Comparison of ENCODE assay signal across 11 mouse cellular contexts in genomic region chr7:19265147-19265546, GRCm38 (mm10). TPM values are rescaled to one million over a fixed set of nuclear protein-coding genes. Genes with fewer than 3 reads are reported as not detected.
DNase-seq lines count a peak whose midpoint lies in the region.
"Had no signal": no experiment of that assay in that cellular context is flagged by ENCODE, and none has a peak within 500 bp of the region (broad histone marks: within the 10 kb centered on the region; RNA-seq: fewer than 3 reads in every experiment).

No protein-coding gene starts in this region.

- DNase-seq in cerebellum, adult 18-20 months: peak; percentile 55 to 58
- DNase-seq in cerebellum, adult 9-10 months: no peak
- DNase-seq in 3134 (ENCODE audit: extremely low read depth, insufficient read length, low spot score) (peak; percentile 73), liver (peak; percentile 84)
- peak; percentile 44 for DNase-seq in cerebellum, adult 8-10 months
- DNase-seq in layer of hippocampus, postnatal 14 days (ENCODE audit: low spot score in 2 of 2): no peak
- DNase-seq in embryo, embryonic 10 days (ENCODE audit: low spot score): no peak
- no peak for DNase-seq in thymus, postnatal 36 days

RNA-seq across cellular contexts. Expression of gene Vasp, which starts 6.5 kb away (rescaled TPM):
- total RNA-seq in layer of hippocampus, postnatal 14 days (2021): 10 to 100 TPM; 23.2 to 24.2 TPM

RNA-seq across cellular contexts. Expression of gene Ppm1n, which starts 14.7 kb away (rescaled TPM):
- under 1 TPM in 1 of 2 experiments, not detected in 1; 0.79 TPM for total RNA-seq in layer of hippocampus, postnatal 14 days (2021)
- total RNA-seq: adrenal gland, adult 18-20 months; hematopoietic stem cell, adult 5-6 weeks; layer of hippocampus, adult 2 months had no signal

RNA-seq across cellular contexts. Expression of gene Rtn2, which starts 17.3 kb away (rescaled TPM):
- total RNA-seq in layer of hippocampus, postnatal 14 days (2021): 100 to 1,000 TPM in 1 of 2 experiments, 10 to 100 TPM in 1; 93.0 to 104 TPM
- total RNA-seq: hematopoietic stem cell, adult 5-6 weeks had no signal

RNA-seq across cellular contexts. Expression of gene Opa3, which starts 37.0 kb away (rescaled TPM):
- 10 to 100 TPM; 37.3 to 39.9 TPM for total RNA-seq in layer of hippocampus, postnatal 14 days (2021)

RNA-seq across cellular contexts. Expression of gene Fosb, which starts 44.7 kb away (rescaled TPM):
- 1 to 10 TPM; 6.1 to 6.5 TPM for total RNA-seq in layer of hippocampus, postnatal 14 days (2021)

Comparison
In these comparisons a context has a peak if more than half of its experiments do, and no peak if none do; other contexts are left out.
1. DNase-seq: peak in cerebellum, adult 18-20 months (2 of 2), 3134 (single experiment), cerebellum, adult 8-10 months (single experiment) and liver (single experiment); none in cerebellum, adult 9-10 months (single experiment), layer of hippocampus, postnatal 14 days (0 of 2), embryo, embryonic 10 days (single experiment) and thymus, postnatal 36 days (0 of 2).